ENCODE assay signal across 19 mouse cellular contexts in genomic region chr10:59614141-59614540, GRCm38 (mm10). TPM values are rescaled to one million over a fixed set of nuclear protein-coding genes. Genes with fewer than 3 reads are reported as not detected.
DNase-seq lines count a peak whose midpoint lies in the region; ATAC-seq lines count a peak whose summit lies in the region.
"Had no signal": no experiment of that assay in that cellular context is flagged by ENCODE, and none has a peak within 500 bp of the region (broad histone marks: within the 10 kb centered on the region; RNA-seq: fewer than 3 reads in every experiment).

No protein-coding gene starts in this region.

- 73% methylated on average over 5 of the region's 5 CpGs for WGBS in hindbrain, embryonic 15.5 days
- 67% methylated on average over 5 of the region's 5 CpGs for WGBS in hindbrain, embryonic 16.5 days
- WGBS in intestine, embryonic 15.5 days, result 82% methylated on average over 5 of the region's 5 CpGs

- no peak for DNase-seq in cerebellum, postnatal 4 days (ENCODE audit: low spot score in 2 of 2)
- peak; percentile 89 for DNase-seq in brain, adult 2 months (ENCODE audit: low read depth, low spot score)
- DNase-seq in adrenal gland, postnatal 25 days, result no peak
- no peak for DNase-seq in thymus, postnatal 36 days
- DNase-seq: adrenal gland, postnatal 14 days; gastrocnemius, postnatal 10 days; heart, postnatal 14 days; kidney, adult 2 months; layer of hippocampus, adult 9-11 months; lung, postnatal 14 days had no signal

- no peaks in the 10 kb centered on the region for H3K36me3 ChIP-seq in hindbrain, embryonic 15.5 days
- H3K36me3 ChIP-seq in hindbrain, embryonic 16.5 days (ENCODE audit: control insufficient read depth, insufficient read depth, low read length), result no peaks in the 10 kb centered on the region
- H3K36me3 ChIP-seq in intestine, embryonic 15.5 days, result no peaks in the 10 kb centered on the region
- H3K36me3 ChIP-seq: limb, embryonic 15.5 days; midbrain, embryonic 15.5 days; stomach, embryonic 15.5 days had no signal

- H3K4me1 ChIP-seq in hindbrain, embryonic 15.5 days (replicated peaks), result peaks cover 28% of the 10 kb centered on the region
- peaks cover 15% of the 10 kb centered on the region for H3K4me1 ChIP-seq in hindbrain, embryonic 16.5 days (ENCODE audit: control insufficient read depth, insufficient read depth, low read depth, low read length)
- peaks cover 12% of the 10 kb centered on the region; the same call in 1 of the 2 replicates for H3K4me1 ChIP-seq in intestine, embryonic 15.5 days (replicated peaks)

- H3K4me2 ChIP-seq in hindbrain, embryonic 15.5 days, result peak overlapping the region; percentile 90
- no peak overlapping the region for H3K4me2 ChIP-seq in hindbrain, embryonic 16.5 days (ENCODE audit: low read length)
- H3K4me2 ChIP-seq in intestine, embryonic 15.5 days (replicated peaks), result 0 out of 2 replicates have a peak overlapping the region, but pooled peaks have one; percentile 86

- H3K27ac ChIP-seq in hindbrain, embryonic 15.5 days (replicated peaks), result no peak overlapping the region
- H3K27ac ChIP-seq in hindbrain, embryonic 16.5 days (ENCODE audit: low read depth, low read length), result no peak overlapping the region
- no peak overlapping the region for H3K27ac ChIP-seq in intestine, embryonic 15.5 days
- H3K27ac ChIP-seq: limb, embryonic 15.5 days; midbrain, embryonic 15.5 days; stomach, embryonic 15.5 days had no signal

- H3K4me3 ChIP-seq in hindbrain, embryonic 15.5 days, result no peak overlapping the region
- H3K4me3 ChIP-seq in hindbrain, embryonic 16.5 days (ENCODE audit: low read length), result no peak overlapping the region
- no peak overlapping the region for H3K4me3 ChIP-seq in intestine, embryonic 15.5 days (replicated peaks)
- H3K4me3 ChIP-seq: erythroblast, embryonic 14.5 days; midbrain, embryonic 15.5 days had no signal

- H3K9me3 ChIP-seq in hindbrain, embryonic 15.5 days, result no peaks in the 10 kb centered on the region
- H3K9me3 ChIP-seq in hindbrain, embryonic 16.5 days (ENCODE audit: control insufficient read depth, low read length), result no peaks in the 10 kb centered on the region
- no peaks in the 10 kb centered on the region for H3K9me3 ChIP-seq in intestine, embryonic 15.5 days
- H3K9me3 ChIP-seq: limb, embryonic 15.5 days; midbrain, embryonic 15.5 days; stomach, embryonic 15.5 days had no signal

- ATAC-seq in cerebellum, adult (ENCODE audit: insufficient number of reproducible peaks, low FRiP score, low TSS enrichment), result peak; percentile 63; the same call in 1 of the 2 replicates
- ATAC-seq in hindbrain, embryonic 15.5 days (ENCODE audit: low FRiP score, low read depth), result no peak
- no peak for ATAC-seq in hindbrain, embryonic 16.5 days
- no peak for ATAC-seq in intestine, embryonic 15.5 days
- ATAC-seq: midbrain, embryonic 15.5 days had no signal

- H3K27me3 ChIP-seq in hindbrain, embryonic 15.5 days, result no peaks in the 10 kb centered on the region
- H3K27me3 ChIP-seq in hindbrain, embryonic 16.5 days (replicated peaks; ENCODE audit: control insufficient read depth, insufficient read depth, low read length), result no peaks in the 10 kb centered on the region
- no peaks in the 10 kb centered on the region for H3K27me3 ChIP-seq in intestine, embryonic 15.5 days (replicated peaks)
- H3K27me3 ChIP-seq: limb, embryonic 15.5 days; midbrain, embryonic 15.5 days; stomach, embryonic 15.5 days had no signal

- no peak overlapping the region for H3K9ac ChIP-seq in hindbrain, embryonic 15.5 days
- no peak overlapping the region for H3K9ac ChIP-seq in hindbrain, embryonic 16.5 days (ENCODE audit: low read depth, low read length)
- no peak overlapping the region for H3K9ac ChIP-seq in intestine, embryonic 15.5 days
- H3K9ac ChIP-seq: limb, embryonic 15.5 days; midbrain, embryonic 15.5 days; stomach, embryonic 15.5 days had no signal

RNA-seq across cellular contexts. Expression of gene Gm10322, which starts 1.7 kb away (rescaled TPM):
- not detected in 2 replicates for polyA plus RNA-seq in hindbrain, embryonic 15.5 days (2015; fragmentation: Nextera tagmentation; extraction: Ambion mirVana)
- not detected in 2 replicates for polyA plus RNA-seq in hindbrain, embryonic 16.5 days (2015; fragmentation: Nextera tagmentation; extraction: Ambion mirVana)
- polyA plus RNA-seq in intestine, embryonic 15.5 days (2015; fragmentation: Nextera tagmentation; extraction: Ambion mirVana), result not detected in 2 replicates
- total RNA-seq in adrenal gland, postnatal 25 days (2021), result not detected in 2 replicates
- total RNA-seq: adrenal gland, postnatal 14 days; common myeloid progenitor, adult 5-6 weeks; gastrocnemius, postnatal 10 days; heart, postnatal 14 days had no signal
- polyA plus RNA-seq: erythroblast, embryonic 14.5 days; kidney, adult 2 months; limb, embryonic 15.5 days; midbrain, embryonic 15.5 days; stomach, embryonic 15.5 days had no signal

RNA-seq across cellular contexts. Expression of gene Mcu, which starts 2.4 kb away (rescaled TPM):
- 31.7 and 34.6 TPM in 2 replicates for polyA plus RNA-seq in hindbrain, embryonic 15.5 days (2015; fragmentation: Nextera tagmentation; extraction: Ambion mirVana)
- polyA plus RNA-seq in hindbrain, embryonic 16.5 days (2015; fragmentation: Nextera tagmentation; extraction: Ambion mirVana), result 35.7 and 35.9 TPM in 2 replicates
- 66.4 and 72.6 TPM in 2 replicates for polyA plus RNA-seq in intestine, embryonic 15.5 days (2015; fragmentation: Nextera tagmentation; extraction: Ambion mirVana)
- 47.2 and 52.3 TPM in 2 replicates for total RNA-seq in adrenal gland, postnatal 25 days (2021)
